Mouse (Mus musculus) myocyte (in vitro differentiated cells): ENCODE measurements at regions not wholly inside any gene's neighbourhood (a gene's known extent, or its start where the extent isn't known, plus 50 kb on each side); places are given as distances from the start of the nearest gene placed in this dataset.

ENCODE experiments used
- H3K27me3 ChIP-seq: one replicate; pipeline ENCODE4 v1.6.1; 2011; ENCODE audit not compliant: control insufficient read depth, insufficient read depth, insufficient read length
- H3K36me3 ChIP-seq: one replicate; pipeline ENCODE4 v1.6.1; 2011; ENCODE audit not compliant: control insufficient read depth, insufficient read depth
- H3K4me2 ChIP-seq: one replicate; pipeline ENCODE4 v1.6.1; 2011; ENCODE audit warnings: low read depth, control low read depth
- H3K4me3 ChIP-seq: one replicate; pipeline ENCODE4 v1.5.1; 2011; ENCODE audit warnings: mild to moderate bottlenecking, control low read depth, moderate library complexity
- H3K79me2 ChIP-seq: one replicate; pipeline ENCODE4 v1.6.1; 2011; ENCODE audit not compliant: control insufficient read depth, insufficient read depth
- H3ac ChIP-seq: one replicate; pipeline ENCODE4 v1.6.1; 2011; ENCODE audit not compliant: control insufficient read depth, insufficient read length
- CEBPB ChIP-seq: IDR thresholded peaks from 2 replicates; pipeline ENCODE4 v1.6.1; 2011; ENCODE audit warnings: mild to moderate bottlenecking, moderate library complexity; ENCODE audit not compliant: poor library complexity, insufficient read depth, severe bottlenecking
- E2F4 ChIP-seq: IDR thresholded peaks from one replicate; pipeline ENCODE4 v1.6.1; 2011; ENCODE audit warnings: mild to moderate bottlenecking, control low read depth, moderate library complexity; ENCODE audit not compliant: insufficient read depth
- MAX ChIP-seq: IDR thresholded peaks from one replicate; pipeline ENCODE4 v1.6.1; 2011; ENCODE audit warnings: low read depth, mild to moderate bottlenecking, control low read depth
- MYOD1 ChIP-seq, 3 experiments: IDR thresholded peaks; one replicate each; pipeline ENCODE4 v1.6.1; 2011; ENCODE audit warnings: control low read depth in 2 of 3, low read depth in 2 of 3, mild to moderate bottlenecking in 2 of 3, moderate library complexity in 1 of 3; ENCODE audit not compliant: insufficient read length in 2 of 3, control insufficient read depth in 1 of 3
- MYOG ChIP-seq, 3 experiments: IDR thresholded peaks; one replicate each; pipeline ENCODE4 v1.6.1; 2011; ENCODE audit warnings: control low read depth in 2 of 3, low read depth in 2 of 3, mild to moderate bottlenecking in 2 of 3; ENCODE audit not compliant: insufficient read length in 2 of 3, control insufficient read depth in 1 of 3, insufficient read depth in 1 of 3
- POLR2A ChIP-seq: IDR thresholded peaks from one replicate; pipeline ENCODE4 v1.6.1; 2011; ENCODE audit warnings: low read depth, mild to moderate bottlenecking, control low read depth, moderate library complexity; ENCODE audit not compliant: insufficient read length
- POLR2AphosphoS2 ChIP-seq: IDR thresholded peaks from one replicate; pipeline ENCODE4 v1.6.1; 2011; ENCODE audit warnings: low read depth, control low read depth; ENCODE audit not compliant: insufficient read length
- REST ChIP-seq: IDR thresholded peaks from one replicate; pipeline ENCODE4 v1.6.1; 2011; ENCODE audit warnings: mild to moderate bottlenecking, control low read depth, moderate library complexity; ENCODE audit not compliant: insufficient read depth, insufficient read length
- SRF ChIP-seq: IDR thresholded peaks from one replicate; pipeline ENCODE4 v1.6.1; 2011; ENCODE audit warnings: low read depth; ENCODE audit not compliant: control insufficient read depth, insufficient read length
- TCF12 ChIP-seq: IDR thresholded peaks from one replicate; pipeline ENCODE4 v1.6.1; 2011; ENCODE audit warnings: mild to moderate bottlenecking, control low read depth; ENCODE audit not compliant: poor library complexity, insufficient read depth, severe bottlenecking
- TCF3 ChIP-seq: IDR thresholded peaks from one replicate; pipeline ENCODE4 v1.6.1; 2011; ENCODE audit warnings: low read depth, control low read depth; ENCODE audit not compliant: insufficient read length
- USF1 ChIP-seq: IDR thresholded peaks from one replicate; pipeline ENCODE4 v1.6.1; 2011; ENCODE audit warnings: low read depth, mild to moderate bottlenecking, control low read depth, moderate library complexity

- Histone ChIP-seq H3K79me2 (no peaks in the 10 kb centered on the region), H3K36me3 (no peaks in the 10 kb centered on the region), H3K4me2 (no peak overlapping the region), H3K4me3 (no peak overlapping the region), H3K27me3 (no peaks in the 10 kb centered on the region), H3ac (no peak overlapping the region)
- TF ChIP-seq CEBPB: no peak
- TF ChIP-seq REST: no peak
- no peak for TF ChIP-seq MYOG (IDR thresholded peaks at IDR 0.05; ENCODE audit: control insufficient read depth in 1 of 3, insufficient read depth in 1 of 3, insufficient read length in 2 of 3, low read depth in 2 of 3)
- no peak for TF ChIP-seq SRF
- no peak for TF ChIP-seq POLR2A
- TF ChIP-seq USF1: no peak
Measured at GRCm38 (mm10) chr2:147989616-147990015, 57.2 kb downstream of the Foxa2 start.

GRCm38 (mm10) chr2:147988586-147988985 is 58.2 kb downstream of the Foxa2 start:
- Histone ChIP-seq H3ac (no peak overlapping the region), H3K27me3 (no peaks in the 10 kb centered on the region), H3K4me3 (no peak overlapping the region), H3K79me2 (no peaks in the 10 kb centered on the region), H3K4me2 (no peak overlapping the region), H3K36me3 (no peaks in the 10 kb centered on the region)
- TF ChIP-seq TCF3: no peak
- no peak for TF ChIP-seq CEBPB
- no peak for TF ChIP-seq MAX
- no peak for TF ChIP-seq SRF
- no peak for TF ChIP-seq POLR2AphosphoS2
- TF ChIP-seq MYOG (IDR thresholded peaks at IDR 0.05; ENCODE audit: control insufficient read depth in 1 of 3, insufficient read depth in 1 of 3, insufficient read length in 2 of 3, low read depth in 2 of 3): no peak
- TF ChIP-seq REST: no peak
- no peak for TF ChIP-seq E2F4
- TF ChIP-seq TCF12: no peak
- TF ChIP-seq USF1: no peak
- TF ChIP-seq POLR2A: no peak
- TF ChIP-seq MYOD1 (IDR thresholded peaks at IDR 0.05; ENCODE audit: control insufficient read depth in 1 of 3, insufficient read length in 2 of 3, low read depth in 2 of 3): no peak

GRCm38 (mm10) chr2:147985261-147985575 is 61.6 kb downstream of the Foxa2 start:
- H3K27me3 ChIP-seq: no peaks in the 10 kb centered on the region
- H3K36me3 ChIP-seq: no peaks in the 10 kb centered on the region
- H3K79me2 ChIP-seq: no peaks in the 10 kb centered on the region
- no peak overlapping the region for H3K4me3 ChIP-seq
- TF ChIP-seq POLR2A (no peak), MYOD1 (IDR thresholded peaks at IDR 0.05; ENCODE audit: control insufficient read depth in 1 of 3, insufficient read length in 2 of 3, low read depth in 2 of 3) (no peak), TCF3 (no peak), SRF (no peak), REST (no peak), POLR2AphosphoS2 (no peak), E2F4 (no peak), USF1 (no peak), TCF12 (no peak), MYOG (IDR thresholded peaks at IDR 0.05; ENCODE audit: control insufficient read depth in 1 of 3, insufficient read depth in 1 of 3, insufficient read length in 2 of 3, low read depth in 2 of 3) (no peak), MAX (no peak), CEBPB (no peak)
- no peak overlapping the region for H3ac ChIP-seq
- no peak overlapping the region for H3K4me2 ChIP-seq

- Histone ChIP-seq H3K4me3 (no peak overlapping the region), H3K4me2 (no peak overlapping the region), H3K27me3 (no peaks in the 10 kb centered on the region), H3ac (no peak overlapping the region), H3K79me2 (no peaks in the 10 kb centered on the region), H3K36me3 (no peaks in the 10 kb centered on the region)
- TF ChIP-seq MYOD1 (IDR thresholded peaks at IDR 0.05; ENCODE audit: control insufficient read depth in 1 of 3, insufficient read length in 2 of 3, low read depth in 2 of 3): no peak
- TF ChIP-seq MAX: no peak
- no peak for TF ChIP-seq TCF3
- TF ChIP-seq POLR2AphosphoS2: no peak
- no peak for TF ChIP-seq E2F4
- TF ChIP-seq MYOG (IDR thresholded peaks at IDR 0.05; ENCODE audit: control insufficient read depth in 1 of 3, insufficient read depth in 1 of 3, insufficient read length in 2 of 3, low read depth in 2 of 3): no peak
- TF ChIP-seq USF1: no peak
- TF ChIP-seq POLR2A: no peak
- no peak for TF ChIP-seq SRF
- no peak for TF ChIP-seq REST
- TF ChIP-seq TCF12: no peak
- TF ChIP-seq CEBPB: no peak
Measured at GRCm38 (mm10) chr2:147984547-147985260, 62.1 kb downstream of the Foxa2 start.

GRCm38 (mm10) chr2:147980929-147981479 is 65.8 kb downstream of the Foxa2 start:
- Histone ChIP-seq H3K4me3 (no peak overlapping the region), H3K4me2 (no peak overlapping the region), H3K79me2 (no peaks in the 10 kb centered on the region), H3ac (no peak overlapping the region), H3K36me3 (no peaks in the 10 kb centered on the region), H3K27me3 (no peaks in the 10 kb centered on the region)
- TF ChIP-seq MYOD1 (IDR thresholded peaks at IDR 0.05; ENCODE audit: control insufficient read depth in 1 of 3, insufficient read length in 2 of 3, low read depth in 2 of 3) (peak in 2 of 3 experiments; percentile 9 to 68), MAX (no peak), MYOG (IDR thresholded peaks at IDR 0.05; ENCODE audit: control insufficient read depth in 1 of 3, insufficient read depth in 1 of 3, insufficient read length in 2 of 3, low read depth in 2 of 3) (peak in 1 of 3 experiments; percentile 29), SRF (peak; percentile 70)
